Mouse (Mus musculus): ENCODE results near the gene Kcnj14.

Gene Kcnj14

DNA sequence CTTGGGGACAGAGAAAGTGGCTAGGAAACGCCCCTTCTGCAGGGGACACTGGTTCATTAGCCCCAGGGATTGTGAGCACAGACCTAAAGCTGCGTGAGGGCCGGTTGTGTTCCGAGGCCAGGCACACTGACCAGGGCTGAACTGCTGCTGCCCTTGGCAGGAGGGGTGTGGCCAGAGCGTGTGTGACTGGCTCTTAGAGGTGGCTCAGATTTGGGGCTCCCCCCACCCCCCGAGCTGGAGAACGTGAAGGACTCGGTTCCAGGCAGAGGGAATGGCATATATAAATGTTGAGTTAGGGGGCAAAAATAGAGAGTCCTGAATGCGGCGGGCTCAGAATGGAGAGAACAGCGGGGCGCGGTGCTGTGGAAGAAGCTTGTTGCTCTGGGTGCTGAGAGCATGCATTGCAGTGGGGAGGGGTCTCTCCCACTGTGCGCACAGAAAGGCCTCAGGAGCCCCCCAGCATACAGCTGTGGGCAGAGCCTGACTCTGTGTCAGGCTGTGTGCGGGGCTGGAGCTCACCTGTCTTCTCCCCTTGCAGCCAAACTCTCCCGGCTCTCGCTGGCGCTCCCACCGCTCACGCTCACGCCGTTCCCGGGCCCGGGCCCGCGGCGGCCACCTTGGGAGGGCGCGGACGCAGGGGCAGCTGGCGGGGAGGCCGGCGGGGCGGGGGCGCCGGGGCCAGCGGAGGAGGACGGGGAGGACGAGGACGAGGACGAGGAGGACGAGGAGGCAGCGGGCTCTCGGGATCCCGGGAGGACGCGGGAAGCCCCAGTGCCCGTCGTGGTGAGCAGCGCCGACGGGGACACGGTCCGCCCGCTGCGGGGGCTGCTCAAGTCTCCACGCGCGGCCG, 26.7 kb downstream of the Kcnj14 start:
- no peak for DNase-seq (ENCODE audit: low read depth, low spot score)

DNA sequence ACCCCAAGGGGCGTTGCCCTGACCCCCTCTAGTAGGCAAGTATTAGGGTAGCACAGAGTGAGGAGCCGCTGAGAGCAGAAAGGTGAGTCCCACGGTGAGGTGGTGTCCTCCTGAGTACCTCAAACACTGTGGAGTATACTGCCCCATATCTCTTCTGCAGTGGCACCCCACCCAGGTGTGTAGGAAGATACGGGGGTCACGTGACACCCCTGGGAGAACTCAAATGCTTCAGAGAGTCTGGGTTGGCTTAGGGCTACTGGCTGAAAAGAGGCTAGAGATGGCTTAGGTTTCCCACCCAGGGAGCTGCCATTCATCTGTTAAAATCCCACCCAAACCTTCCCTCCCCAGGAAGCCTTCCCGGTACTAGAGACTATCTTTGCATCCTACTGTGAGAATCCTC, 27.6 kb downstream of the Kcnj14 start:
- DNase-seq (ENCODE audit: low read depth, low spot score), result no peak

DNA sequence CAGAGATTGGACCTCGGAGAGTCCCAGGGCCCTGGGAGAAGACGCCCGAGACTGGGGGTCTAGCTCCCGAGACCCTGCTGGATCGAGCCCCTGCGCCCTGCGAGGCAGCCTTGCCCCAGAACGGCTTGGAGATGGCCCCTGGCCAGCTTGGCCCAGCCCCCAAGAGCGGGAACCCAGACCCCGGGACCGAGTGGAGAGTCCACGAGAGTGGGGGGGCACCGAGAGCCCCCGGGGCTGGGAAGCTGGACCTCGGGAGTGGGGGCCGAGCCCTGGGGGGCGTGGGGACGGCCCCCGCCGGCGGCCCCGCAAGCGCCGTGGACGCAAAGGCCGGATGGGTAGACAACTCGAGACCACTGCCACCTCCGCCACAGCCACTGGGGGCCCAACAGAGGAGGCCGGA, 29.6 kb downstream of the Kcnj14 start:
- DNase-seq (ENCODE audit: low read depth, low spot score), result no peak

DNA sequence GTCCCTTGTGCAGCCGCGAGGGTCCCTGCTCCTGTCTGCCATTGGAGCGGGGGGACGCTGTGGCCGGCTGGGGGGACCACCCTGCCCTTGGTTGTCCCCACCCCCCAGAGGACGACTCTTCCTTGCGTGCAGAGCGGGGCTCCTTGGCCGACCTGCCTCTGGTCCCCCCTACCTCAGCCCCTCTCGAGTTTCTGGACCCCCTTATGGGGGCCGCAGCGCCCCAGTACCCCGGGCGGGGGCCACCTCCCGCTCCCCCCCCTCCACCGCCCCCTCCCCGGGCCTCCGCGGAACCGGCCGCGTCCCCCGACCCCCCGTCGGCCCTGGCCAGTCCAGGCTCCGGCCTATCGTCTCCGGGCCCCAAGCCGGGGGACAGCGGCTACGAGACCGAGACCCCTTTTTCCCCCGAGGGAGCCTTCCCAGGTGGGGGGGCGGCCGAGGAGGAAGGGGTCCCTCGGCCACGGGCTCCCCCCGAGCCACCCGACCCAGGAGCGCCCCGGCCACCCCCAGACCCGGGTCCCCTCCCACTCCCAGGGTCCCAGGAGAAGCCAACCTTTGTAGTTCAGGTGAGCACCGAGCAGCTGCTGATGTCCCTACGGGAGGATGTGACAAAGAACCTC, 30.5 kb downstream of the Kcnj14 start:
- no peak for DNase-seq (ENCODE audit: low read depth, low spot score)

DNA sequence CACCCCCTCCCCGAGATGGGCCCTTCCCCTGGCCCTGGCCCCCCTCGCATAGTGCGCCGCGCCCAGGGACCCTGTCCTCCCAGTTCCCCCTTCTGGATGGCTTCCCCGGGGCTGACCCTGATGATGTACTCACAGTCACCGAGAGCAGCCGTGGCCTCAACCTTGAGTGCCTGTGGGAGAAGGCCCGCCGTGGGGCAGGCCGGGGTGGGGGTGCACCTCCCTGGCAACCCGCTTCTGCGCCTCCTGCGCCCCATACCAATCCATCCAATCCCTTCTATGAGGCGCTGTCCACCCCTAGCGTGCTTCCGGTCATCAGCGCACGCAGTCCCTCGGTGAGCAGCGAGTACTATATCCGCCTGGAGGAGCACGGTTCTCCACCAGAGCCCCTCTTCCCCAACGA, 31.3 kb downstream of the Kcnj14 start:
- no peak for DNase-seq (ENCODE audit: low read depth, low spot score)

DNA sequence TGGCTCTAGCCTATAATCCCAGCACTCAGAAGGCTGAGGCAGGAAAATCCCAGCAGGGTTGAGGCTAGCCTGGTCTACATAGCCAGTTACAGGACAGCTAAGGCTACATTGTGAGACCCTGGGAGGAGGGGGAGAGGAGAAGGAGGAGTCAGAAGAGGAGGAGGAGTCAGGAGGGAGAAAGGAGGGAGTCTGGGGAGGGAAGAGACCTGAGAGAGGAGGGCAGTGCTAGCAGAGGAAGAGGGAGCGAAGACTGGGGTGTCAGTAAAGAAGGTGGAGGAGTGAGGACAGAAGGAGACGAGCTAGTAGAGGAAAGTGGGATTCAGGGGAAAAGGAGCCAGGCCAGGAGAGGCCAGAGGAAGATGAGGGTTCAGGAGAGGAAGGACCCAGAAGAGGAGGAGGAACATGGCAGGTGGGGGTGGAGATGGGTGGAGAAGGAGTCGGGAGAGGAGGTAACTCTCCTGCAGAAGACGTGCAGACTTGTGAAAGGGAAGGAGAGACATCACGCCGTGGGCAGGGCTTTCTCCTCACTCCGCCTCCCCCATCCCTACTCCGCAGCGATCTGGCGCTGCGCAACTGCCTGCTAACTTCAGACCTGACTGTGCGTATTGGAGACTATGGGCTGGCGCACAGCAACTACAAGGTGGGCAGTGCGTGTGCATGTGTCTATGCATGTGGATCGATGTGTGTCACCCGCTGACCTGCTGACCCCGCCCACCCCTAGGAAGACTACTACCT, 32.7 kb downstream of the Kcnj14 start:
- no peak for DNase-seq (ENCODE audit: low read depth, low spot score)

DNA sequence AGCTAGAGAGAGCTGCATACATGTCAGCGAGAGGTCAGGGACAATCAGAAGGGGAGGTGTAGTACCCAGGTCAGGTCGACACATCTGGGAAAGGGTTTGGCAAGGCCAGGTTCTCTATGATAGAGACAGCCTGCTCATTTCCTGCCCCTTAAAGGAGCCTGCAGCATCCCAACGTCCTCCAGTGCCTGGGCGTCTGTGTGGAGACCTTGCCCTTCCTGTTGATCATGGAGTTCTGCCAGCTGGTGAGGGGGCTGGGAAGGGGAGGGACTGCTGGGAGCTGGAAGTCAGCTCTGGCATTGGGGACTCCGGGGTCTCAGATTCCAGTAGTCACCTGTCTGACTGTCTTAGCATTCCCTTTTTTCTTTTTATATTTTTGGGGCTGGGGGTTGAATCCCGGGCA, 33.9 kb downstream of the Kcnj14 start:
- no peak for DNase-seq (ENCODE audit: low read depth, low spot score)

DNA sequence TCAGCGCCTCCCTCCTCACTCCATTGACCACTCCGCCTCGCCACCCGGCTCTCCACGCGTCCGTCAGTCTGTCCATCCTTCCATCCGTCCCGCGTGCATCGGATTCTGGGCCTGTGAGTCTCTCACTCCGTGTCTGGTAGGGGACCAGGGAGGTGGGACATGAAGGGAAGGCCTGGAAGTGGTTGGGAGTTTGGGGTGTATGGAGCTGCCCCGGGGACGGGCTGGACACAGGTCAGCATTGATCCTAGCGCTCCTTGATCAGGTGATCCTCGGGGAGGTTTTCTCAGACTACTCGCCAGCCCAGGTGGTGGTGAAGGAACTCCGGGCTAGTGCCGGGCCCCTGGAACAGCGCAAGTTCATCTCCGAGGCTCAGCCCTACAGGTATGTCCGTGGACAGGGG, 36.9 kb downstream of the Kcnj14 start:
- DNase-seq (ENCODE audit: low read depth, low spot score), result no peak

DNA sequence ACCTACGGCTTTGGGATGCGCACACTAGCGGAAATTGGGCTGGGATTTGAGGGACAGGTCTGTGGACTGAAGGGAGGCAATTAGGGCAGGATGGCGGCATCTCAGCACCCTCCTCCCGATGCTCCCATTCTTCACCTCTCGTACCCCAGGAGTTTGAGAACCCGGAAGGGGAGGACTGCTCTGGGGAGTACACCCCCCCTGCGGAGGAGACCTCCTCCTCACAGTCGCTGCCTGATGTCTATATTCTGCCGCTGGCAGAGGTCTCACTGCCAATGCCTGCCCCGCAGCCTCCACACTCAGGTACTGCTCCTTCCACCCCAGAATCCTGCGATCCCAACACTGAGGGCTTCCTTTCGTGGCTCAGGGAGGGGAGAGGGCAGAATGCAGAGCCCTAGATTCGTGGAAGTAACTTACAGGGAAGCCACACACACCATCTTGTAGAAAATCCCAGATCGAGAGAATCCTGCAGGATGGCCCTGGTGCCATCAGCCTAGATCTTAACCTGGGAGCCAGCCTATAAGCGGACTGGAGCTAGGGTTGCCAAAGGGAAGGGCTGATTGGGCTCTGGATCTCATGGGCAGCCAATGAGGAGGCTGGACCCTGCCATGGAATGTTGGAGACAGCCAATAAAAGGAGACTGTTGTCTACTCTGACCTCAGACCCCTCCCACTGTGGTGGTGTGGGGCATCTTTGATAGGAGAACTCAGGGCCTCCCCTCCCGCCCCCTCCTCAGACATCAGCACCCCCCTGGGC, 37.7 kb downstream of the Kcnj14 start:
- peak; percentile 81 for DNase-seq (ENCODE audit: low read depth, low spot score)

DNA sequence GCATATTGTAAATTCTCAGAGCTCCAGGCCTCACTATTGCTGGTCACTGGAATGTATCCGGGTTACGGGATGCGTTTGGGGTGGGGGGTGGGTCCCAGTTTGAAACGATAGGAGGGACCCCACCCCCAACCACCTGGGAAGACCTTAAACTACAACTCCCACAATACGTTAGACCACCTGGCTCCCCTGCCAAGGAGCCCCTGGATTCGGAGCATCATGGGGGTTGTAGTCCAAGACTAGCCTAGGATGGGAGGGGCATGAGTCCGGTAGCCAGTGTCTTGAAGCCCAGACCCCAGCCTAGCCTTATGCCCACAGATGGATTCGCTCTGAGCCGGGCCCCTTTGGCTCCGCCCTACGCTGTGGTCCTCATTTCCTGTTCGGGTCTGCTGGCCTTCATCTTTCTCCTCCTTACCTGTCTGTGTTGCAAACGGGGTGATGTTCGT, 38.4 kb downstream of the Kcnj14 start:
- peak; percentile 89 for DNase-seq (ENCODE audit: low read depth, low spot score)

DNA sequence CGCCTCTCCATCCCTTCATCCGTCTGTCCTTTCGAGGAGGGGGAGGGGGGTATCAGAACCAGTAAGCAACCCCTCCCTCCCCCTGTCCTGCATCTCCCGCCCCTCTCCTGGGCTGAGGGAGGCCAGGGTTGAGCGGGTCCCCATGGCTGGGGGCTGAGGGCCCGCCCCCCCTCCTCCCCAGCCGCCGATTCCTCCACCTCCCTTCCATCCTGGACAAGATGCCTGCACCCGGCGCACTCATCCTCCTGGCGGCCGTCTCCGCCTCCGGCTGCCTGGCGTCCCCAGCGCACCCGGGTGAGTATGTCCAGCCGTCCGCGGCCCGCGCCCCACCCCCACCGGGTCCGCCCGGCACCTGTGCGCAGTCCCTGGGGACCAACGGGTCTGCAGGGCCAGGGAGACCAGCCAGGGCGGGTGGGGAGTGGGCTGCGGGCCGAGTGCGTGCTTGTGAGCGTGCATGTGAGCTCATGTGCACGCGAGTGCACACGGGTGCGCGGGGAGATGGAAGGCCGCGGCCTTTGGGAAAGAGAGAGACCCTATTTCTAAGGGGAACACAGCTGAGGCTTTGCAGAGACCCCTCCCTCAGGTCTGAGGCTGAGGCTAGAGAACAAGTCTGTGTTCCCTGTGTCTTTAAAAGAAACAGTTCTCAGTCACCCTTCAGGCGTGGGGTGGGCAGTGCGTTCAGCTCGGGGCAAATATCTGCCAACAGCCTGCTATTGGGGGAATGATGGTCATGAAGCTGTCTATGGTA, 39.0 kb downstream of the Kcnj14 start:
- no peak for DNase-seq (ENCODE audit: low read depth, low spot score)

DNA sequence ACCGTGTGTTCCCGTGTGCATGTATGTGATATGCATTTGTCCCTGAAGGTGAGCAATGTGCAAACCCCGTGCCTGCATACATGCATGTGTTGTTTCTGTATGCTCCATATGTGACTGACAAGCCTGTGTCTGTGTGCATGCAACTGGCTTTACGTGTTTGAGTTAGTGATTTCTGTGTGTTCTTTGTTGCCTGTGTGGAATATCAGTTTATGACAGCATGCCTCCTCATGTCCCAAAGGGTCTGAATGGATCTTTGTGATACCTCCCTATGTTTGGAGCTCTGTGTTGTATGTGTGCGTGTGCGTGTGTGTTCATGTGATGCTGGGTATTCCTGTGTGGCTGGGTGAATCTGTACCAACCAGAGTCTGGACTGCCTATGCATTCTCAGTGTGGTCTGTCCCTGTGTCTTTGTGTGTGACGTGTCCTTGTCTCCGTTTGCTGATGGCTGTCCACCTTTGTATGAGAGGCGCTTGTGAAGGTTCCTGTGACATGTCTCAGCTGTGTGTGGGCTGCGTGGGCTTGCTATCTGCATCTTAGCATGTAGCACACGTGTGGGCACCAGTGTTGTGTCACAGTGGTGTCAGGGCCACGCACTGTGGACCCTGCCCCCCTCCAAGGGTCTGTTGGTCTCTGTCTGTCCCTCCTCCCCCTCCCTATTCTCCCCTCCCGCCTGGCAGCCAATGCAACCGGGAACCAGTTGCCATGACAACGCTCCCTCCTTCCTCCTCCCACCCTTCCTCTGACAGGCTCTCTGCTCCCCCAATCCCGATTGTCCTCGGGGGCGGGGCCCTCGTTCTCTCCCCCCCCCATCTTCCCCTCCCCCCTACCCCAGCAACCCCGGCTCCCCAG, 39.8 kb downstream of the Kcnj14 start, which contains the start of gene Sult2b1:
Gene Sult2b1, minus strand, starts transcription at position 146 of the 849 bp plus-strand sequence.
- DNase-seq (ENCODE audit: low read depth, low spot score), result peak; percentile 94

DNA sequence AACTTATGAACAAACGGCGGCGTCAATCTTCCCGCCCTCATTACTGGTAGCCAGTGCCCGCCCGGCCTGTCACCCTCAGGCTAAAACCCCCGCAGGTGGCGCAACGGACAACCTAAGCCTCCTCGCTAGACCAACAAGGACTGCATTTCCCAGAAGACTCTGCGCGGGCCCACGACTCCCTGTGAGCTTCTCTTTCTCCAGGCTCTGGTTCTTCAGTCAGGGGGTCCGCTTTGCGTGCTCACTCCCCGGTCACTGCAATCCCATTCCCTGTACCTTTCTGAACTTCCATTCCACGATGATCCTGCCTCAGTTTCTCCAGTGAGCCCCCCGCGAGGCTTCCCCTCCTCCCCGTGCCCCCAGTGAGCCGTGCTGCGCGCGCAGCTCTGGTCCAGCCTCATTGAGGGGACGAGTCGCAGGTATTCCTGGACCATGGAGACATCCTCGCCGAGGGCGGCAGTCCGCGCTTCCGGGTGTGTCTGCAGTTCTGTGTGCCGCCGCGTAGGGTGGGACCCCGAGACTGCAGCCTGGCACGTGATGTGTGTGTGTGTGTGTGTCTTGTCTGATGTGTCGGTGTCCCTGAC, 41.0 kb downstream of the Kcnj14 start, which contains the start of gene Lmtk3:
Gene Lmtk3, plus strand, starts transcription at position 228 of the 581 bp plus-strand sequence.
- DNase-seq (ENCODE audit: low read depth, low spot score), result peak; percentile 61

DNA sequence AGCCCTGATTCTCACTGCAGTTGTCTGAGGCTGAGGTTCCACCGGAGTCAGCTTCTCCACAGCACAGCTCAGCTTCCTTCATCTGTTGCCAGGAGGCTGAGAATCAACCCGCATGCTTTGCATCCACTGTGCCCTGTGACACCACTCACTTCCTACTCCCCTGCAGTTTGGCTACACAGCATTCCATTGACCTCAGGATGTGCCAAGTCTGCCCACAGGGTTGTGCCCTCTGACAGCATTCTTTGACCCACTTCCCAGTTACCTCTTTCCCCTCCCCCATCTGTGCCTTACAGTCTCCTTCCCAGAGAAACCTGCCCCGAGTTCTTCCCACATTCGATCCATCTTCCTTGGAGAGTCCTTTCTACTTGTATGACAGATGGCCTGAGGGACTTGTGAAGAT, 42.3 kb downstream of the Kcnj14 start:
- no peak for DNase-seq (ENCODE audit: low read depth, low spot score)

DNA sequence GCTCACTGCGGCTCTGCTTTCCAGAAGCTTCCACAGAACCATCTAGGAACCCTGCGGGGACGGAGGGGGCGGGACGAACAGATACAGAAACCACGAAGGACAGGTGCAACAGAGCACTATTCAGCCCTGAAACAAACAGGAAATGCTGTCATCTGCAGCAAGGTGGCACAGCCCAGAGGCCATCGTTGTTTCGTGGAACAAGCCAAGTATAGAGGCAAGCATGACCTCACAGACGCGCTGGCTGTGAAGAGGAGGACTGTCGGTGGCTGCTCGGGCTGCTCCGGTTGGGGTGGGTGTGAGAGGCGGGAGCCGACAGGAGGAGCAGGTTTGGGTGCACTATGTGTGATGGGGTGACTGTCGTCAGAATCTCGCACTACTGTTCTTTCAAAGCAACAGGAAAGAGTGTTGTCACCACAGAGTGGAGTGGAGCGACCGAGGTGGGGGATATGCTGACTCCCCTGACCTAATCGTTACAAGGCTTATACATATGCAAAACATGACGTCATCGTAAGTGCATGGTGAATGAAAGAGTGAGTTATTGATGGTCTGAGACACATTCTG, 45.4 kb downstream of the Kcnj14 start:
- DNase-seq (ENCODE audit: low read depth, low spot score), result no peak

DNA sequence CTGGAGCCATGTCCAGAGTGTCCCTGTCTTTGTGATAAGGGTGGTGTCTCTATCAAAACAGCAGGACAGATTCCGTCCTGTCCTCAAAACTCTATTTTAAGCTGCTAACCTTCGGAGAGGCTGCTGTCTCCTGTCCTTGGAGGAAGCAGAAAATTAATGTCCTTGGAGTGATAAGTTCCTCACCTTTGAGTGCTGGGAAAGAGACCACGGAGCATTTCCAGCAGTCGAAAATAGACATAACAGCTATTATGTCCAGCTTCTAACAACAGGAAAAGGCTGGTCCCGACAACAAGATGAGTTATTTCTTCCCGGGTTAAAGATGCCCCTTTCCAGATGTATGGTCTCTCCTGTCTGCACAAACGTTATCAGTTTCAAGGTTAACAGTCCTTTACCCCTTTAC, 49.3 kb downstream of the Kcnj14 start:
- no peak for DNase-seq (ENCODE audit: low read depth, low spot score)

DNA sequence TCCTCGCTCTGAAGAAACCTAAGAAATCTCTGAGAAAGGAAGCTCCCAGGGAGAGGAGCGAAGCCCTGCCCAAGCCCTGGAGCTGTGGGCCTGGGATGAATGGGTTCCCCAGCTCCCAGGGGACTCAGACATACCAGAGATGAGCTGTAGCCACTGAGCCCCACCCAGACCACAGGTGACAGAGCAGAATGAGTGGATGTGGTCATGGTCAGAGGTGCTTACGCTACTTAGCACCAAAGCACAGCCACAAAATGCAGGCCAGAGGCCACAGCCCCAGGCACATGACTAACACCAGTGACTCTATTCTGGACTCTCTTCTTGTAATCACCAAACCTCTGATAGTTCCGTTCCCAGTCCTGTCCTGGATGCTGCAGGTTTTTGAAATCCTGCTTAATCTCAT, 53.5 kb downstream of the Kcnj14 start:
- DNase-seq (ENCODE audit: low read depth, low spot score), result no peak

DNA sequence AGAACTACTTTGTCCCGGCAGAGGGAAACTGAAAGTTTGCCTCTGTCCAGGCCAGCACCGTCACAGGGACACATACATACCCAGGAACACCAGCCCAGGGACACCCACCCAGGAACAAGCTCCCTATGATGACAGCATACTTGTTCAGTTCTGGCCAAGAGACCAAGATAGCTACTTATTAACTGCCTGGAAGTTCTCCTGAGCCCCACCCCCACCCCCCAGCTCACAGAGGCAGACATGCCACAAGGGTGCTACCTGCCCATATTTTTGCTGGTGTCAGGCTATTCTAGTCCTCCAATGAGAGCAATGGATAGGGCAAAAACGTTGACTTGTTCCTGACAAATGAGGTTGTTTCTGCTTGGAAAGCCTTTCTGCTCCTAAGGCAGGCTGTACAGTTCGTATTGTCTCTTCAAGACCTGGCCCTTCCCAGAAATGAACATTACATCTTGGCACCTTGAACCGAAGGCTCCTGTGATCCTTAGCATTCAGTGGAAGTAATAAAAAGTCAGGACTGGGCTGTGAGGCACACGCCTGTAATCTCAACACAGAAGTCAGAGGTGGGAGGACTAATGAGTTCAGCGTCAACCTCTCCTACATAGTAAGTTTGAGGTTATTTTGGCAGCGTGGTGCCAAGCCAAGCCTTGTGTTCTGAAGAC, 54.0 kb downstream of the Kcnj14 start:
- DNase-seq (ENCODE audit: low read depth, low spot score), result no peak

DNA sequence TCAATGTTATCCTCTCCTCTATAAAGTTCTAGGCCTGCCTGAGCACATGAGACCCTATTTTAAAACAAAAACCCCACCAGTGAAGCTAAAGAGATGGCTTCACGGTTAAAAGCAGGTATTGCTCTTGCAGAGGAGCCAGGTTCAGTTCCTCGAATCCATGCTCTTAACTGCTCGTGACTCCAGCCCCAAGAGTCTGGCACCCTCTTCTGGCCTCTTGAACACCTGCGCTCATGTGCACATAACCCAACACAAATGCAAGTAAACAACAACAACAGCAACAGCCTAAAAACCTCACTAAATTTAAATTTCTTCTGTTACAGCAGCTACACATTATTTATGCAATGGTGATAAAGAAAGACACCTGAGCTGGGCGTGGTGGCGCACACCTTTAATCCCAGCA, 57.1 kb downstream of the Kcnj14 start:
- DNase-seq (ENCODE audit: low read depth, low spot score), result no peak
